Mouse (Mus musculus): ENCODE data around the gene Dnah6. TPM values are rescaled to one million over a fixed set of nuclear protein-coding genes. Genes with fewer than 3 reads are reported as not detected.

The Dnah6 gene
- total RNA-seq, 2 experiments from 2014 or later: not detected

GRCm38 (mm10) chr6:73232152-73232584, 10.7 kb upstream of the Dnah6 start:
- intact Hi-C loops (cut with DNase I): no loop called here
- no peak for DNase-seq

GRCm38 (mm10) chr6:73228881-73229280, 7.4 kb upstream of the Dnah6 start:
- intact Hi-C loops (cut with DNase I): loop anchor here (5.0 to 10.0 kb wide), 3 partner anchors 77 to 594 kb away; no protein-coding TSS in a partner anchor
- no peak for DNase-seq

GRCm38 (mm10) chr6:73228408-73228807, 7.0 kb upstream of the Dnah6 start:
- DNase-seq: peak in 1 of 2 experiments; percentile 31
- intact Hi-C loops (cut with DNase I): loop anchor here (5.0 to 10.0 kb wide), 3 partner anchors 76 to 594 kb away; no protein-coding TSS in a partner anchor

GRCm38 (mm10) chr6:73227376-73228158, 6.1 kb upstream of the Dnah6 start:
- DNase-seq: no peak
- intact Hi-C loops (cut with DNase I): loop anchor here (5.0 to 10.0 kb wide), 3 partner anchors 75 to 593 kb away; no protein-coding TSS in a partner anchor

- DNase-seq: peak; percentile 84
- intact Hi-C loops (cut with DNase I): loop anchor here (10.0 kb wide), 1 partner anchor 588 kb away; no protein-coding TSS in a partner anchor
Measured at GRCm38 (mm10) chr6:73222841-73223526, 1.5 kb upstream of the Dnah6 start.

- intact Hi-C loops (cut with DNase I): loop anchor here (10.0 kb wide), 1 partner anchor 587 kb away; no protein-coding TSS in a partner anchor
- peak in 1 of 2 experiments; percentile 20 for DNase-seq
Measured at GRCm38 (mm10) chr6:73221958-73222735, 696 bp upstream of the Dnah6 start.

GRCm38 (mm10) chr6:73211602-73212001, 9.8 kb downstream of the Dnah6 start:
- DNase-seq: no peak
- intact Hi-C loops (cut with DNase I): no loop called here

- intact Hi-C loops (cut with DNase I): no loop called here
- no peak for DNase-seq
Measured at GRCm38 (mm10) chr6:73211036-73211435, 10.4 kb downstream of the Dnah6 start.

GRCm38 (mm10) chr6:73210445-73210972, 10.9 kb downstream of the Dnah6 start:
- DNase-seq: no peak
- intact Hi-C loops (cut with DNase I): no loop called here

GRCm38 (mm10) chr6:73209598-73209997, 11.9 kb downstream of the Dnah6 start:
- intact Hi-C loops (cut with DNase I): no loop called here
- no peak for DNase-seq

- DNase-seq: no peak
- intact Hi-C loops (cut with DNase I): no loop called here
Measured at GRCm38 (mm10) chr6:73204937-73205336, 16.5 kb downstream of the Dnah6 start.

GRCm38 (mm10) chr6:73203724-73204123, 17.7 kb downstream of the Dnah6 start:
- intact Hi-C loops (cut with DNase I): no loop called here
- no peak for DNase-seq

GRCm38 (mm10) chr6:73195291-73195690, 26.2 kb downstream of the Dnah6 start:
- no peak for DNase-seq
- intact Hi-C loops (cut with DNase I): no loop called here

- no peak for DNase-seq
- intact Hi-C loops (cut with DNase I): no loop called here
Measured at GRCm38 (mm10) chr6:73190756-73191155, 30.7 kb downstream of the Dnah6 start.

GRCm38 (mm10) chr6:73184276-73184675, 37.2 kb downstream of the Dnah6 start:
- intact Hi-C loops (cut with DNase I): no loop called here
- no peak for DNase-seq

- no peak for DNase-seq
- intact Hi-C loops (cut with DNase I): no loop called here
Measured at GRCm38 (mm10) chr6:73182987-73183386, 38.5 kb downstream of the Dnah6 start.

- no peak for DNase-seq
- intact Hi-C loops (cut with DNase I): no loop called here
Measured at GRCm38 (mm10) chr6:73182410-73182809, 39.0 kb downstream of the Dnah6 start.

GRCm38 (mm10) chr6:73182006-73182405, 39.4 kb downstream of the Dnah6 start:
- no peak for DNase-seq
- intact Hi-C loops (cut with DNase I): no loop called here

GRCm38 (mm10) chr6:73175156-73175555, 46.3 kb downstream of the Dnah6 start:
- DNase-seq: no peak
- intact Hi-C loops (cut with DNase I): no loop called here

GRCm38 (mm10) chr6:73167230-73167629, 54.2 kb downstream of the Dnah6 start:
- DNase-seq: no peak
- intact Hi-C loops (cut with DNase I): no loop called here
